Mouse (Mus musculus) right cerebral cortex, adult 18-20 months (tissue): ENCODE data around the gene Olfr763.
"Not testable (repeated sequence)": the region's sequence is repeated elsewhere in the genome, so short reads cannot be mapped to it uniquely, and the experiment has no call there.

ENCODE experiments used
- DNase-seq: peaks from one replicate; pipeline ENCODE4 v3.0.0; 2022; ENCODE audit warnings: mixed read lengths

The Olfr763 gene

GRCm38 (mm10) chr10:129010288-129010841 lies at the start of gene Olfr763:
Olfr763 (plus strand) TSS chr10:129010791.
- DNase-seq, result no peak

- DNase-seq, result no peak
These were observed 45.6 kb upstream of the Olfr763 start for GRCm38 (mm10) chr10:128964961-128965360.

- DNase-seq, result no peak
These were observed 44.7 kb upstream of the Olfr763 start for GRCm38 (mm10) chr10:128965871-128966270.

DNA sequence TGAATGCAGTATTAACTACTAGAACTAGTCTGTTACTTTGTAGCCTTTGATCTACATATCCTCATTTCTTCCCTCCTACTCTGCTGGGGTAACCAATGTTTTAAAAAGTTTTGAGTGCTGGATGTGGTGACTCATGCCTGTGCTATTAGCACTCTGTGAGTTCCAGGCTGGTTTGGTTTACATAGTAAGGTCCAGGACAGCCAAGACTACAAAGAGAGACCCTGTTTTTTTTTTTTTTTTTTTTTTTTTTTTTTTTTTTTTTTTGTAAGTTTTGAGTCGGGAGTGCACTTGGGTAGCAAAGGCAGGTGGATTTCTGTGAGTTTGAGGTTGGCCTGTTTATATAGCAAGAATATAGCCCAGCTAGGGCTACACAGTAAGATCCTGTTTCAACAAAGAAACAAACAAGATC lies 42.2 kb upstream of the Olfr763 start:
- DNase-seq, result no peak

DNA sequence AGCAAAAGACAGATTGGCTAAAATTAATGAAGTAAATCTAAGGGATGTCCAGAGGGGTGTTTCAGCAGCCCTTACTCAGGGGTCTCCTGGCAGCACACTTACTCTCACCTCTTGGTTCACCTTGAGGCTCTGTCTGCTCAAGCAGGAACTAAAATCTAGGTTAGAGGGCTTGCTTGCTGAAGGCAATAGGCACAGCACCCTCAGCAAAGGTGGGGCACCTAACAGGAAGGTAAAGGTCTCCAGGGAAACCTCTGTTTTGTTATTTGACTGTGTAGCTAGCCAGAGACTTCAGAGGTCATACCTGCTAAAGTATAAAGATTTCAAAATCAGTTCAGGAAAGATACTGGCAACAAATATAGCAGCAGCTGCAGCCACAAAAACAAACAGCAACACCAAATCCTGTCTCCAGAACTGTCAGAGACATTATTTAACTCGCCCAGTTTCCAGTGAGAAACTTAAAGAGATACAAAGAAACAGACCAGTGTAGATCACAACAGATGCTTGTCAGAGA lies 39.8 kb upstream of the Olfr763 start:
- DNase-seq, result no peak

DNA sequence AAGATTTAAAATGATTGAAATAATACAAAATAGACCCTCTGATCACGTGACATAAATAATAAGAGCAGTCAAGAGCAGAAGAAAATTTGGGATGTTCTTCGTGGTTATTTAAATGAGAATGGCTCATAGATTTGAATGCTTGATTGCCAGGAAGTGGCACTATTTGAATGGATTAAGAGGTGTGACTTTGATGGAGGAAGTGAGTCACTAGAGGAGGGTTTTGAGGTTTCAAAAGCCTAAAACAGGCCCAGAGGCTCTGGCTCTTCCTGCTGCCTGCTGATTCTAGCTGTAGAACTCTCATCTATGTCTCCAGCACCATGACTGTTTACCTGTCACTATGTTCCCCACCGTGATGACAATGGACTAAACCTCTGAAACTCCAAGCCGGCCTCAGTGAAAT lies 37.8 kb upstream of the Olfr763 start:
- DNase-seq, result no peak

GRCm38 (mm10) chr10:128976395-128976794 lies 34.2 kb upstream of the Olfr763 start:
- DNase-seq, result no peak

- peak; percentile 59 for DNase-seq
These were observed 33.0 kb upstream of the Olfr763 start for GRCm38 (mm10) chr10:128977522-128978114.

DNA sequence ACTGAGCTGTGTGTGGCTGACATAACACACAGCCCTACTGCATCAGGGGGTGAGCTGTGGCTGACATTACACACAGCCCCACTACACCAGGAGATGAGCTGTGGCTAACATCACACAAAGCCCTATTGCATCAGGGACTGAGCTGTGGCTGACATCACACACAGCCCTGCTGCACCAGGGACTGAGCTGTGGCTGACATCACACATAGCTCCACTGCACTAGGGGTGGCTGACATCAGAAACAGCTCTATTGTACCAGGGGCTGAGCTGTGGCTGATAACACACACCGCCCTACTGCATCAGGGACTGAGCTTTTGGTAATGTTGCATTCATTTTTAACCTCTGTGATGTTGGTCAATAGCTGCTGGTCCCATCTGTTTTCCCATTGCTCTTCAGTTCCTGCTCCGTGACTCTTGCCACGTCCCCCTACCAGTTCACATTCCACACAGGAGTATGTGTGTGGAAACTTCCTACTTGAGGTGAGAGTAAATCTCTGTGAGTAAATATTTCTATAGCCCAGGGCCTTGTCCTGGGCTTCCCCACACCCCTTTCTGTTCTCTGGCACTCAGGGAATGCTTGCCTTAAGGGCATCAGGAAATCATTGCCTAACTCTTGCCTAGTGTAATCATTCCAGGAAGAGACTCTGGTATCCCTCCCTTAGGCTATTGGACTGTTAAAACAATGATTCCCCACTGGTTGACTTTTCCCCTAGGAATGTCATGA lies 29.8 kb upstream of the Olfr763 start:
- no peak for DNase-seq

GRCm38 (mm10) chr10:128989131-128989530 lies 21.5 kb upstream of the Olfr763 start, which contains the start of gene Olfr9:
Olfr9 (plus strand) TSS chr10:128989431.
- not testable (repeated sequence) for DNase-seq

DNA sequence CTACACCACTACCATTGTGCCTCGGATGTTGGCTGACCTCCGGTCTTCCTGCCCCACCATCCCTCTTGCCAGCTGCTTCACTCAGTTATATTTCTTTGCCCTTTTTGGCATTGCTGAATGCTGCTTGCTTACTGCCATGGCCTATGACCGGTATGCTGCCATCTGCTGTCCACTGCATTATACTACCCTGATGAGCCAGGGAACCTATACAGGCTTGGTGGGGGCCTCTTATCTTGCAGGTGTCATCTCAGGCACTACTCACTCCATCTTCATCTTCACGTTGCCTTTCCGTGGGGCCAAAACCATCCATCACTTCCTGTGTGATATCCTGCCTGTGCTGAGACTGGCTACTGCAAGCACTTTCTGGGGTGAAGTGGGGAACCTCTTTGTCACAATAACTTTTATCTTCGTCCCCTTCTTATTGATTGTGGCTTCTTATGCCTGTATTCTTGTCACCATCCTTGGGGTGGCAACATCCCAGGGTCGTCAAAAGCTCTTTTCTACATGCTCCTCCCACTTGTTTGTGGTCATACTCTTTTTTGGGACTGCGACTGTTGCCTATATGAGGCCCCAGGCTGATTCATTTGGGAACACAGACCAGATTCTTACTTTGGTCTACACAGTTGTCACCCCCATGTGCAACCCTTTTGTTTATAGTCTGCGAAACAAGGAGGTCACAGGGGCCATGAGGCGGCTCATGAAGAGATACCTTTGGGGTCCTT lies 20.3 kb upstream of the Olfr763 start:
- DNase-seq, result not testable (repeated sequence)

GRCm38 (mm10) chr10:128990994-128991393 lies 19.6 kb upstream of the Olfr763 start:
- no peak for DNase-seq

DNA sequence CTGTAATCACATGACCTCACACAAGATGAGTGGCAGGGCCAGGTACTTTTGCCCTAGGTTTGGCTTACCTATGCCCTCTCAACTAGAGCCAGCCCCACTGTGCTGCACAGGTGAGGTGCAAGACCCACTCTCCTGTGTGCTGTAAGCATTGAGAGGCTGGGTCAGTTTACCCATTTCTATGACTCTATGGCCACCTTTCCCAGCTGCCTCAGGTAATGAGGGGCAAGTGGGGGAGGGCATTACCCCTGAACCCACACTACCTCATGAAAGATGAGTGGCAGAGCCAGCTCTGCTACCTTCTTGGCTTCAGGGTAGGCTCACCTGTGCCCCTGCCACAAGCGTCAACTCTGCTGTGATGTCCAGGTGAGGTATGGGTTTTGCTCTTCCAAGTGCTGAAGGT lies 14.8 kb upstream of the Olfr763 start:
- DNase-seq, result no peak

GRCm38 (mm10) chr10:128996523-128997040 lies 14.0 kb upstream of the Olfr763 start:
- DNase-seq, result no peak

DNA sequence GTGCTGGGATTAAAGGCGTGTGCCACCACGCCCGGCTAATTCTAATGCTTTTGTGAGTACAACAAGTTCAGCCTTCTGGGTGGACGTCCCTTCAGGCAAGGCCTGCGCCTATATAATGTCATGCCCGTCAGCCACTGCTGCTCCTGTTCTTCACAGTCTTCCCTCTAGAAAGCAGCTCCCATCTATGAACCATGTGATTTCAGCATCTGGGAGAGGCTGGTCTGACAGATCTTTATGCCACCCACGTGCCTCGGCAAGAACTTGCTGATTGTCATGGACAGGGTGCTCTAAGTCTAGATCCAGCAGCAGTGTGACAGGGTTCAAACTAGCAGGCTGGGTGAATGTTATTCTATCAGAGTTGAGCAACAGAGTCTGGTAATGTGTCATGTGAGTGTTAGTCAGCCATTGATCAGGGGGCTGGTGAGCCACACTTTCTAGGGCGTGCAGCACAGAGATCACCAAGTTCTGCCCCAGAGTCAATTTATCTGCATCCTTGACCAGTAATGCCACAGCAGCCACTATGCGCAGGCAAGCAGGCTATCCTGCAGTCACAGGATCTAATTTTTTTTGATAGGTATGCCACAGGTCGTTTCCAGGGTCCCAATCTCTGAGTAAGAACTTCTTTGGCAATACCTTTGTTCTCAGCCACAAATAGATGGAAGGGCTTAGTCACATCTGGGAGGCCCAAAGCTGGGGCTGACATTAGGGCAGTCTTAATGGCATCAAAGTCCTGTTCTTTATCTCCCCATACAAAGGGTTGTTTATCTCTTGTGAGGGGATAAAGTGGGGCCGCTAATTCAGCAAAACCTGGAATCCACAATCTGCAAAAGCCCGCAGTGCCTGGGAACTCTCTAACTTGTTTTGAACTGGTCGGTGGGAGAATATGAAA lies 6.3 kb upstream of the Olfr763 start:
- DNase-seq, result no peak

GRCm38 (mm10) chr10:129011511-129011910 lies 920 bp downstream of the Olfr763 start:
- DNase-seq, result not testable (repeated sequence)

- no peak for DNase-seq
These were observed 3.9 kb downstream of the Olfr763 start for GRCm38 (mm10) chr10:129014477-129014876.

- DNase-seq, result no peak
These were observed 12.7 kb downstream of the Olfr763 start for GRCm38 (mm10) chr10:129023319-129023718.

DNA sequence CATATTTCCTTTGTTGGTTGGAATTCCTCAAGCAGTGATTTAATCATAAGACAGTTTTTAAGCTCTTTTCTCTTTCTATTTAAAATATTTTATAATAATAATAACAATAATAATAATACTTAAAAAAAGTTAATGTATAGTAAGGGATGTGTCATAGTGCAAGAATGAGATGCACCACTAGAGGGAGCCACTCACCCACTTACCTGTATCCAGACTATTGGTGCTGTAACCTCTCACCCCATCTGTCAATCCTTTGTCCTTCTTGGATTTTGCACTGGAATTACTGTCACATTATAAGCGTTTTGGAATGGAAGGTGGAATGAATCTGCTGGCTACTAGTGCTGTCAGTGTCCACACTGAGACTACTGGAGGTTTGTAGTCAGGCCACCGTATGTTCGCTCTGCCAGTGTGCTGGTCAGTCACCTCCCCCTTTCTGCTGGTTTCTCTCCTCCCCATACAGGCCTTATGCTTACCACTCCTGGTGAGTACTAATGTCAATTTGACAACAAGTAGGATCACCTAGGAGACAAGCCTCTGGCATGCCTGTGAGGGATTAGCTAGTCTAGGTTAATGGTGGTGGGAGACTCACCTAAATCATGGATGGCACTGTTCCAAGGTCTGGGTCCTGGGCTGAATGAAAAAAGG lies 15.5 kb downstream of the Olfr763 start:
- peak; percentile 7 for DNase-seq

DNA sequence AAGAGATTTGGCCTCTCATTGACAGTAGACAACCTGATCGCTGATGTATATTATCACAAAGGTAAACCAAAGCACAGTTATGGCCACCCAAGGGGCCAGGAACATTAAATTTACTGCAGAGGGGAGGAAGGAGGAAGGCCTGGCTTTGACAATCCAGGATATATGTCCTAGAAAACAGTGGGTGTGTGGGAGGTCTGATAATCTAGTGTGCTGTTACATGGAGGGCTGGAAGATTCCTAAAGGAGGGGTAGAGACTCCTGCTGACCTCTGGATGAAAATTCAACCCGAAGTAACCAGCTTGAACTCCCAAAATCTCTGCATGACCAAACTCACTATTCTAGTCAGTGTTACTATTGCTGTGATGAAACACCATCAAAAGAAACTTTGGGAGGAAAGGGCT lies 17.8 kb downstream of the Olfr763 start:
- DNase-seq, result no peak

GRCm38 (mm10) chr10:129039796-129040195 lies 29.2 kb downstream of the Olfr763 start, which contains the start of gene Olfr764-ps1:
Olfr764-ps1 (minus strand) TSS chr10:129039896.
- no peak for DNase-seq
